Mouse (Mus musculus): ENCODE measurements around the gene Ndufa4l2. TPM values are rescaled to one million over a fixed set of nuclear protein-coding genes. Genes with fewer than 3 reads are reported as not detected.

The Ndufa4l2 gene
- 10 to 100 TPM; 26.0 to 27.6 TPM for total RNA-seq (2021)

DNA sequence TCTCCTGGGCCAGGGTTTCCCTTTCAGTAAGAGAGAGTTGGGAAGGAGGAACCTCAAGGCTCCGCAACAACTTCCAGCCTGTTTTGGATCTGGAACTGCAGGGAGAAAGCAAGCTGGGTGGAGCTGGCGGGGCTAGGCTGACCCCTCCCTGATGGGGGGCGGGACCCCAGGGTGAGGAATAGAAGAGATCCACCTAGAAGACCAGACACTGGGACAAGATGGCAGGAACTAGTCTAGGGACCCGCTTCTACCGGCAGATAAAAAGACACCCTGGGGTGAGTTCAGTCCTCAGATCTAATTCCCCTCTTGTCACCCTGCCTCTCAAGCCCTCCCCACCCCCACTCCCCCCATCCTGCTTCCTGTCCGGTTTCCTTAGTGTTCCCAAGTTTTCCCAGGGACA is at the start of gene Ndufa4l2:
Gene Ndufa4l2 (plus strand): TSS at position 204 of the 400 bp plus-strand sequence.
- DNase-seq = peak; percentile 56 to 67
- intact Hi-C loops (cut with DNase I) = no loop called here

DNA sequence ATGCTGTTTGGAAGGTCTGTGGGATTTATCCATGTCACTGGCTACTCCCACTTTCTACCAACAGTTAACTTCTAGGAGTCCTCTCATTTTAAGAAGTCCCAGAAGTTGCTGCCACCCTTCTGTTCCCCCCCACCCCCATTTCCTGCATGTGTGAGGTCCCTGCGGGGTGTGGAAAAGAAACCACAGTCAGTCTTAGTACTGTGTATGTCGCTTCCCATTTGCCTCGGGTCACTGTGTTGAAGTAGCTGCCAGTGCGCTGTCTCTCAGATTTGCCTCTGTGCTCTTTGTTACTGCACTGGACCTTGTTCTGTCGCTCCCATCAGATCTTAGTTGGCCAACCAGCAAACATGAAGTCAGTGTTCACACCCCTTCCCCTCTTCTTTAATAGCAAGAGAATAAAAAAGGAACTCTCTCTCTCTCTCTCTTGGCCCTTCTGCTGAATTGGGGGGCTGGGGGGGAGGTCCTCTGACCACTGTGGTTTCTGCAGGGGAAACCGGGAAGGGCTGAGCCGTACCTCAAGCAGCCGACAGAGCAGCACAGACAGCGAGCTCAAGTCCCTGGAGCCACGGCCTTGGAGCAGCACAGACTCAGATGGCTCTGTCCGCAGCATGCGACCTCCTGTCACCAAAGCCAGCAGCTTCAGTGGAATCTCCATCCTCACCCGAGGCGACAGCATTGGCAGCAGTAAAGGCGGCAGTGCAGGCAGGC is 43.3 kb upstream of the Ndufa4l2 start:
- intact Hi-C loops (cut with DNase I) = no loop called here
- no peak for DNase-seq

DNA sequence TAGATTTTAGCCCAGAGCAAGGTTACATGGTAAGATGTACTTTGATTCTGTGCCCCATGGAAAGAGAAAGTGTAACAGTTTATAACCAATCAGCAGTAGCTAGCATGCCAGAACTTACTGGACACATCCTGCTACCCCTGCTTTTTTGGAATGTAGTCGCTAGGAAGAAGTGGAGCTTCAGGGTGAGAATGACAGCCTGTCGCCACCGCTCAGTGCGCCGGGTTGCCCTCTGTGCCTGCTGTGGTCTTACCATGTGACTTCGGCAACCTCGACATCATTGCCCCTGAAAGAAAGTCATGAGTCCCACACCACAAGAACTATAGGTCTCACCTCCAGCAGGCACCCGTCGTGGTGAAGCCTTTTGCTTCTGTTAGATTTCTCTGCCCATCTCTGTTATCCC is 42.0 kb upstream of the Ndufa4l2 start:
- intact Hi-C loops (cut with DNase I) = no loop called here
- no peak for DNase-seq

DNA sequence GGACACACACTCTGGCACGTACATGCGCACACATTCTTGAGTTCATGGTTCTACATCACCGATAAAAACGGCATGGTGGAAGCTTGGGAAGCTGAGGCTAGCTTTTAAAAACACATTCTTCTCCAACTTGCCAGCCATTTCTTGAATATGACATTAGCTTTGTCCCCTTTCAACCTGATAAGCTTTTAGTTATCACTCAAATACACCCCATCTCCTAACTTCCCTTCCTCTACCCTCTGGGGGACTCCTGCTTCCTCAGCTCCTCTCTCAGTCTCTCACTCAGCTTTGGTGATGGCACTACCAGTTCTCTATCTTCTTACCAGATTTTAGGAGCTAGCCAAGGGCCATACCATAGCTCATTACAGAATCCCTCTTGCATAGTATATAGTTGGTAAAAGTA is 39.6 kb upstream of the Ndufa4l2 start:
- DNase-seq = no peak
- intact Hi-C loops (cut with DNase I) = no loop called here

DNA sequence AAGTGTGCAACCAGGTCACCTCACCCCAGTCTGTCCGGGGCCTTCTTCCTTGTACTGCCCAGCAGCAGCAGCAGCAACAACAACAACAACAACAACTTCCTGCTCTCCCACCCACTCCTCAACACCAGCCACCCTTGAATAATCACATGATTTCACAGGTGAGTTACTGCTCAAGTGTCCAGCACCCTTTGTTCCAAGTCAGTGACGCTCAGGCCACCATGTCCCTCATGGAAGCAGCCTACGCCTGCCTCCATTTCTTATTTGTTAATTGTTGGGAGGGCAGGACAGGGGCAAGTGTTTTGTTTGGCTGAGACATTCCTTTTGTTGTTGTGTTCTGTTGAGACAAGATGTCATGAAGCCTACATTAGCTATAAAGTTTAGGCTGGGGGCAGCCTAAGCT is 38.2 kb upstream of the Ndufa4l2 start:
- intact Hi-C loops (cut with DNase I) = no loop called here

DNA sequence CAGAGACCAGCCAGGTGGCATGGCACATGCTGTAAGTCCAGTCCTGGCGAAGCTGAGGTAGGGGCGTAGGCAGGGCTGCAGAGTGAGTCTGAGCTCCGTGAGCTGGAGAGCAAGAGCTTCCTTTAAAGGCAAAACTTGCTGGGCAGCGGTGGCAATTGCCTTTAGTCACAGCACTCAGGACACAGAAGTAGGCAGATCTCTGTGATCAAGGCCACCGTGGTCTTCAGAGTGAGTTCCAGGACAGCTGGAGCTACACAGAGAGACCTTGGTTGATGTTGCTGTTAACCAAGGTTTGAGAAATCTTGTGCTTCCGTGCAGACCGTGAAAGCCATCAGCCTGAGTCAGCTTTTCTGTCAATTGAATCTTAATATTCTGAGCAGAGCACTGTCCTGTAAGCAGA is 37.5 kb upstream of the Ndufa4l2 start:
- no peak for DNase-seq
- intact Hi-C loops (cut with DNase I) = no loop called here

More for the DNA sequence above, 38.2 kb upstream of the Ndufa4l2 start:
- DNase-seq = no peak

DNA sequence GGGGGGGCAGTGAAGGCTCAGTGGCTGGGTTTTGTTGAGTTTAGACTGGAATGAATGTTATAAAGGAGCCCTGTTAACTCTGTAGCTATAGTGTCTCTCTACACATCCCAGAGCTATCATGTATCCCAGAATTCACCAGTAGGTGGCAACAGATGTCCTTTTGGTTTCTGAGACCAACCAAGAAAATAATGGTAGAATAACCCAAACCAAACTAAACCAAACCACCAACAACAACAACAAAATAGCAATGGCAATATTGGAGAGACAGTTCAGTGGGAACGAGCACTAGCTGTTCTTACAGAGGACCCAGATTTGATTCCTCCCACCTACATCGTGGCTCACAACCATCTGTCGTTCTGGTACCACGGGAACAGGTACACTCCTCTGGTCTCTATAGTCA is 35.6 kb upstream of the Ndufa4l2 start:
- no peak for DNase-seq
- intact Hi-C loops (cut with DNase I) = no loop called here

DNA sequence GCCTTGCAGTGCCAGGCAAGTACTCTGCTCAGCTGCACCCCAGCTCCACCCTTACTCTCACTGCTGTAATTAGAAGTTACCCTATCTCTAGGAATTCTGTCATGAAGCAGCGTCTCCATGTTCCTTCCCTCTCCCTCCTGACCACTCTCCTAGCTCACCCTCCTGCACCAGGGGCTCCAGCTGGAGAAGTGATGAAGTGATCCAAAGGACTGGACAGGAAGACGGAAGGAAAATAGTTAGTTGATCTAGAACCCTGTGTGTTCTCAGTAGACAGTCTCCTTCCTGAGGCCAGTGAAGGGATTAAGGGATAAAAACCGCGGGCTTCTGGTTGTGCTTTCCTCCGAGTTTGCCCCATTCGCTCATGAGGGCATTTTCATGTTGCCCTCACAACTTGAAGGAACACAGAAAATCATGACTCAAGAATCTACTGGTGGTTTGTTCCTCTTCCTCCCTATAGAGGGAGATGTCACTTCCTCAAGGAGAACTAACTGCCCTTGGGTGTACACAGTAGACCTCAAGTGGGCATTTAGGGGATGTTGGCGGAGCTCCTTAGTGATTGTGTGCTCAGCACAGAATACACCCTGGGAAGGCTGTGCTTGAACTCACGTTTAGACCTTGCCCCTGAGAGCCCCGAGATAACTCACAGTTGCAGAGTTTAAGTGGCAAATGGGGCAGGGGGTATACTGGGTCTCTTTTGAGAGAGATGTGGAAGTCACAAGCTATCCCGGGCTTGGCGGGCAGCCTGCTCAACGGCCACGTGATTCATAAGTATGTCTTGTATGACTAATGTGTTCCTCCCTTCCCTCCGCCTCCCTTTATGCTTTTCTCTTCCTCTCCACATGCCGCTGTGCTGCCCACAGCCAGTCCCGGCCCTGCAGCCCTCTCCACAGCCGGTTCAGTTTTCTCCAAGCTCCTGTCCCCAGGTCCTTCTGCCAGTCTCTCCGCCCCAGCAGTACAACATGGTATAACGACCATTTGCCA is 33.6 kb upstream of the Ndufa4l2 start:
- peak; percentile 48 to 49 for DNase-seq
- intact Hi-C loops (cut with DNase I) = no loop called here

DNA sequence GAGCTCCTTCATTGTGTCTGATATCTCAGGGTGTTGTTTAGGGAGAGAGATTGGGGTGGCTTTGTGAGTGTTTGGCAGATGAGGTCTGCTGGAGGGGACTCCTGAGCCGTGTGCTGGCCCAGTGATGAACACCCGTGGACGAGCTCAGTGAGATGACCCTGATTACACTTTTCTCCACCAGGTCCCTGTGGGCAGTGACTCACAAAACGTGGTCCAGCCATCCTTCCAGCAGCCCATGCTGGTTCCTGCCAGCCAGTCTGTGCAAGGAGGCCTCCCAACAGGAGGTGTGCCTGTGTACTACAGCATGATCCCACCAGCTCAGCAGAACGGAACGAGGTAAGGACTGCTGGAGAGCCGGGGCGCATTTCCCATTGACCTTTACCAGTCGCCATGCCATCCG is 29.5 kb upstream of the Ndufa4l2 start:
- intact Hi-C loops (cut with DNase I) = no loop called here
- DNase-seq = no peak

DNA sequence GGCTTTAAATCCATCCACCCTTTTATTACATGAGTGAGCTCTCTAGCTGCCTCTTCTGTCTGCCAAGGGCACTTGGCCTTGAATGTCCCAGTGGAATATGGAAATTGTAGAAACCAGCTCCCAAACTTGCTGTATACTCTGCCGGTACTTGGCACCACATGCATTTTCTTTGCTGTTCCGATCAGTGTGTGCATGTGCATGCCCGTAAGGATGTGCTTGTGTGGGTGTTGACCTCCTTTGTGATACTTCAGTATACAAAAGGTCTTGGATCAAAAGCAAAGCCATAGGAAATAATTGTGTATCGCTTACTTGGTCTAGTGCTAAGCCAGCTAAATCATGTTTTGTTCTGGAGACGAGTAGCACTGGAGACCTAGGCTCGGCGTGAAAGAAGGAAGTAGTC is 25.9 kb upstream of the Ndufa4l2 start:
- intact Hi-C loops (cut with DNase I) = no loop called here
- DNase-seq = no peak

DNA sequence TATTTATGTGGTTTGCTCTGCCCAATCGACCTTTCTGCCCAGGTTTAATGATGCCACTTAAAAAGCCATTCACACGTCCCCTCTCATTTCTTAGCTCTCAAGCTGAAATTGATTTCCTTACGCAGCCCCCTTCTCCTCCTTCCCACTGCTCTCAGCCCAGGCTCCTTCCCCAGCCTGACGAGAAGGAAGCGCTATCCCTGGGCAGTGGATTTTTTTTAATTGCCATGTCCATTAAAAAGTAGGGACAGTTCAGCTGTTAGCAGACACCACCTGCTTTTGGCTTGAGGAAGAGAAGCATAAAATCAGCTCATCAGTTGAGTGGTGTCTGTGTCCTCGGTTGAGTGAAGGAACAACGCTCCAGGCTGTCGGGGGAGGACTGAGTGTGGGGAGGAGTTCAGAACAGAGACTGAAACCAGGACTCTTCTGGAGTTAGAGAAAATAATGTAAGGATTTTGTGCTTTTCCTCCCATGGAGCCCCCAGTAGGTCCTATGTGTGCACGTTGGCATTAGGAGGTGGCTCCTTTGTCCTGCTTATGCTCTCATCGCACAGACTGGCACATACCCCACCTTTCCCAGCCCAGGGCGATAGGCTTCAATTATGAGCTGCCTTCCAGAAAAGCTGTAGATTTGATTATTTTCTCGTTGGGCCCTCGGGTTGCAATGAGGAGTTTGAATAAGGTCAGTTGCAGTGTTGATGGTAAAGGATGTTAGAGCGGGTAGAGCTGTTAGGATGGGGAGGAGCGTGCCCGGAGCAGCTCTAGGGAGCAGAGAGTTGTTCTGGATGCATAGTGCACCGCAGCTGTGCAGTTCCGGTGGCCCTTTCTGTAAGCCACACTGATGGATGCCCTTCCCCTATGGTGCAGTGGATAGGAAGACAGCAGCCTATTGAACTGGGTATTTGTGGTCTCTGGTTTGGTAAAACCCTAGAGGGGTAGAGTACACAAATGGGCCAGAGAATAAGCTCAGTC is 24.3 kb upstream of the Ndufa4l2 start:
- no peak for DNase-seq
- intact Hi-C loops (cut with DNase I) = no loop called here

DNA sequence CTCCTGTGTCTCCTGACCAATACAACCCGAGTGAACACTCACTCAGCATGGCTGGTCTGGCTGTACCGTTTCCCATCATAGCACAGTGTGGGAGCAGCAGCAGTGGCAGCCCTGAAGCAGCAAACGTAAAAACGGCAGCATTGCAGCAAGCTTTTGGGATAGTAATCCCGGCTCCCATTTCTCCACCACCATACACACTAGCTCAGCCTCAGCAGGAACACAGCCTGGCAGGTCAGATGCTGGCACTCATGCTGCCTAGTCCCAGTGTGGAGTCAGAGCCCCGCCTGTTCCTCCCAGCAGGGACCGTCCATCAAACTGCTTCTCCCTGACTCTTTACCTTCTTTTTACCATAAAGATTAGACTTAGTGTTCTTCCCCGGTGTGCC is 23.6 kb upstream of the Ndufa4l2 start:
- no peak for DNase-seq
- intact Hi-C loops (cut with DNase I) = no loop called here

DNA sequence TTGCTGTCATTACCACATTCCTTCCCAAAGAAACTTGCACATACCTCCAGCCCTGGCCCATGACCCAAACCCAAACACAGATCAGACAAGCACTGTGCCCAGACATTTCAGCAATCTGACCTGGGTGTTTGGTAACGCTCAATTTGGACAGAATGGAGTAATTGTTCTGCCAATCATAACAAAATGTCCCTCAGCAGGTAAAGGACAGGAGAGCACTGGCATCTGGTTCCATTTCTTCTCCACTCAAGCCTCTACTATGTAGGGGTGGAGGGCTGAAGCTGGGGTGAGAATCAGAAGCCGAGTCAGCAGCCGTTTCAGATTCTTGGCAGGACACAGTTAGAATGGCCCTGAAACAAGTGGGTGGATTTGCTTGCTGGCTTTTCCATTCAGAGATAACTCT is 22.6 kb upstream of the Ndufa4l2 start:
- no peak for DNase-seq
- intact Hi-C loops (cut with DNase I) = no loop called here

DNA sequence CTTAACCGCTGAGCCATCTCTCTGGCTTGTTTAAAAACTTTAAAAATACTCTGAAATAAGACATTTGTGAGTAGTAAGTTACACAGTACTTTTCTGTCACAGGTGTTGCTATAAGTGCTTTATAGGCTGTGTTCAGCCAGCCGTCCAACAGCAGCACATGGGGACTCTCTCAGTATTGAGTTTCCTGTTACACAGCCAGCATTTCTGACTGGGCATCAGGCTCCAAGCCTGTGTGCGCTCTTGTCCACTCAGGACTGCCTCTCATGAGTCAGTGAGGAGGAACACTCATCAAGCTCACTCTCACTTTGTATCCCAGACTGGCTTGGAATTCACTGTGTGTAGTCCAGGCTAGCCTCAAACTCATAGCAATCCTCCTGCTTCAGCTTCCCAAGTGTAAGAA is 18.6 kb upstream of the Ndufa4l2 start:
- intact Hi-C loops (cut with DNase I) = no loop called here
- no peak for DNase-seq

DNA sequence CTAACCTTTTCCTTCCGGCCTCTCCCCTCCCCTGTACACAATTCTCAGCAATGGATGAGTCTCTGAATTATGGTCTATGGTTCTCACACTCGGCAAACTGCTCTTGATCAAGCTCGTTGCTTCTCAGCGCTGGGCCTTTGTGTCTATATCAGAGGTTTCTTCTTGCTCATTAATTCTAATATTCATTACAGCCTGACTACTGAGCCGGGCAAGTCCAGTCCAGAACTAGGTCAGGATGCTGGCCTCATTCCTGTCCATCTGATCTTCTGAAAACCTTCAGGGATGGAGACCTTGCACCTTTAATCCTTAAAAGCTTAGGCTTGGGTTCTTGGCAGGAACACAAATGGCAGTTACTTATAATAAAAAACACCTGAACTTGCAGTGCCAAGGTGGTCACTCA is 15.3 kb upstream of the Ndufa4l2 start:
- intact Hi-C loops (cut with DNase I) = no loop called here
- DNase-seq = no peak

DNA sequence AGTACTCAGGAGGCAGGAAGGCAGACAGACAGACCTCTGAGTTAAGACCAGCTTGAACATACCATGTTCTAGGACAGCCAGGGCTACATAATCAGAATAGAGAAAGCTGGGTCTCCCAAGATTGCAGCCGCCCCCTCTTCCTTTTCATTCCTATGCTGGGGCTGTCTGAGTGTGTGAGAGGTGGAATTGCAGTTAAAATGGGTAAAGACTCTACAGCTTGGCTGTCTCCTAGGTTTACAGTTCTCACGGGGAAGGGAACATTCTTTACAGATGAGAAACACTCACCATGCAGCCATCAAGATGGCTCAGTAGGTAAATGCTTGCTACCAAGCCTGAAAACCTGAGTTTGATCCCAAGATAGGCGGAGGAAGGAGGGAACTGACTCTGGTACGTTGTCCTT is 14.7 kb upstream of the Ndufa4l2 start:
- no peak for DNase-seq
- intact Hi-C loops (cut with DNase I) = no loop called here

DNA sequence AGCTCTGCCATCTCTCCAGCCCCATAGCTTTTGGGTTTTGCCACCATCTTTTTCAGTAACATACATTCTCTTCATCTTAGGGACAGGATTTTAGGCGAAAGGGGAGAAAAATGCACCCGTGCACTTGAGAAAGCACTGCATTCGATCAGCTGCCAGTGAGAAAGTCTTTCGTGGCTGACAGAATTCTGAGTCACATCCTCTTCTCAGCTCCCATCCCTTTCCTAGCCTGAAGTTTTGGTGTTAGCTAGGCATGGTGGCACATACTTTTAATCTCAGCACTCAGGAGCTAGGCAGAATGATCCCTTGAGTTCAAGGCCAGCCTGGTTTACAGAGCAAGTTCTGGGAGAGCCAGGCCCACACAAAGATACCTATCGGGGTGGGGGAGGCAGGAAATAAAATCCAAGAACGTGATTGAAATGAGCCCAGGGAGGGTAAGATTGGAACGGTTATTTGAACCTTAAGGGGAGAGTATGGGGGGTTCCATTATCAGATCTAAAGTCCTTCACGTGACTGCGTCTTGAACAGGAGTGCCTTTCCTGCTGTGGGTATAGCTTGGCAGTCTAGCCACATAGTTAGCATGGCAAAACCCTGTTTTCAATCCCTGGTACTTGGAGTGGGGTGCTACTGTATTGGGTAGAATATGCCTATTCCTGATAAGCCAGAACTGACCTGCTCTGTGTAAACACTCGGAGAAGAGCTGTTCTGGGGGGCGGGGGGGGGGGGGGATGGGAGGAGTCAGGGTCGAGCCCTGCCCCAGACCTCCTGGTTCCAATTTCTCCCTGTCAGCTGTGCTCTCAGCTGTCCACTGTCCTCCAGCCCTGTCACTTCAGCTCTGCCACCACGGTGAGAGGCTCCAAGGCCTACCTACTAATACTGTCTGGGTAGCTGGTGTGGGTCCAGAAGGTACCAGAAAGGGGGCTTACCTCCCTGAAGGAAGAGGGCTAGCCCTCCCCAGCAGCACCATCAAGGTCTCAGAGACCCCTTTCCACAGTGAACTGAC is 13.6 kb upstream of the Ndufa4l2 start, which contains the start of gene Stac3:
Gene Stac3 (plus strand): TSS at position 793 of the 1,000 bp plus-strand sequence.
- intact Hi-C loops (cut with DNase I) = no loop called here
- no peak for DNase-seq

DNA sequence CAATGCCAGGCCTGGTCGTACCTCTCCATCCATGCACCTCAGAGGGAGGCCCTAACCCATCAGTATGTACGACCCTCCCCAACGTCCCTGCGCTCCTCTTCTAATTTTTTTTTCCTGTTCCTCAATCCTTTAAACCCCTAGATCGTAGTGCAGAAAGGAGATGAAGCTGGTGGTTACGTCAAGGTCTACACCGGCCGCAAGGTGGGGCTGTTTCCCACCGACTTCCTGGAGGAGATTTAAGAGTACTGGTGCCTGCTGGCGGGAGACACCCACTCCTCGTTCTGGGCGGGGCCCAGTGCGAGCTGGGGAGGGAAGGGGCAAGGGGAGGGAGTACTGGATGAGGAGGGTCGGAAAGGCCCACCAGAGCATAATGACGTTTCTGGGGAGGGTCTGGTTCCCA is 6.5 kb upstream of the Ndufa4l2 start:
- intact Hi-C loops (cut with DNase I) = no loop called here
- peak; percentile 56 to 73 for DNase-seq
